Mouse (Mus musculus): Measurements from ENCODE around the gene Nfx1. TPM values are rescaled to one million over a fixed set of nuclear protein-coding genes. Genes with fewer than 3 reads are reported as not detected.
"Not testable (repeated sequence)": the region's sequence is repeated elsewhere in the genome, so short reads cannot be mapped to it uniquely, and the experiment has no call there.

Gene Nfx1
- polyA plus RNA-seq (2015; fragmentation: Nextera tagmentation; extraction: Ambion mirVana) = 82.3 and 90.2 TPM in 2 replicates

- no peaks in the 10 kb centered on the region for H3K27me3 ChIP-seq
- peak within 1 kb of the TSS; percentile 98 for H3K4me3 ChIP-seq (replicated peaks)
- peak within 1 kb of the TSS; percentile 92 for H3K27ac ChIP-seq (replicated peaks)
- WGBS = under 1% methylated on average over 78 of the region's 85 CpGs
- H3K4me1 ChIP-seq = peaks cover 21% of the 10 kb centered on the region
- ATAC-seq (ENCODE audit: insufficient number of reproducible peaks, low FRiP score, low TSS enrichment, low read depth) = peak; percentile 94
- peaks cover 21% of the 10 kb centered on the region for H3K36me3 ChIP-seq
- H3K4me2 ChIP-seq (replicated peaks) = peak within 1 kb of the TSS; percentile 65
- peak within 1 kb of the TSS; percentile 89 for H3K9ac ChIP-seq
- H3K9me3 ChIP-seq (replicated peaks) = no peaks in the 10 kb centered on the region
These were observed at the start of gene Nfx1 for GRCm38 (mm10) chr4:40970842-40971701. Gene Nfx1 (plus strand): TSS chr4:40970906.

- Histone ChIP-seq H3K4me2 (replicated peaks) (no peak overlapping the region), H3K9ac (no peak overlapping the region), H3K4me3 (replicated peaks) (no peak overlapping the region), H3K9me3 (replicated peaks) (no peaks in the 10 kb centered on the region), H3K4me1 (0 out of 2 replicates have a peak, but pooled peaks cover 3% of the 10 kb centered on the region), H3K36me3 (no peaks in the 10 kb centered on the region), H3K27ac (replicated peaks) (no peak overlapping the region), H3K27me3 (no peaks in the 10 kb centered on the region; the same call in 1 of the 2 replicates)
- no peak for ATAC-seq (ENCODE audit: insufficient number of reproducible peaks, low FRiP score, low TSS enrichment, low read depth)
- WGBS = 72% methylated on average over 3 of the region's 3 CpGs
These were observed 49.4 kb upstream of the Nfx1 start for GRCm38 (mm10) chr4:40921288-40921687.

- Histone ChIP-seq H3K27ac (replicated peaks) (no peak overlapping the region), H3K4me1 (0 out of 2 replicates have a peak, but pooled peaks cover 3% of the 10 kb centered on the region), H3K9me3 (replicated peaks) (no peaks in the 10 kb centered on the region), H3K9ac (no peak overlapping the region), H3K4me3 (replicated peaks) (no peak overlapping the region), H3K36me3 (no peaks in the 10 kb centered on the region), H3K27me3 (no peaks in the 10 kb centered on the region; the same call in 1 of the 2 replicates), H3K4me2 (replicated peaks) (no peak overlapping the region)
- WGBS = 66% methylated on average over 6 of the region's 6 CpGs
- ATAC-seq (ENCODE audit: insufficient number of reproducible peaks, low FRiP score, low TSS enrichment, low read depth) = no peak
These were observed 47.5 kb upstream of the Nfx1 start for GRCm38 (mm10) chr4:40923087-40923651.

- no peak for ATAC-seq (ENCODE audit: insufficient number of reproducible peaks, low FRiP score, low TSS enrichment, low read depth)
- H3K4me1 ChIP-seq = no peaks in the 10 kb centered on the region
- no peaks in the 10 kb centered on the region for H3K36me3 ChIP-seq
- WGBS = 45% methylated on average over 3 of the region's 3 CpGs
- H3K9ac ChIP-seq = no peak overlapping the region
- no peak overlapping the region for H3K4me2 ChIP-seq (replicated peaks)
- no peaks in the 10 kb centered on the region for H3K9me3 ChIP-seq (replicated peaks)
- H3K27ac ChIP-seq (replicated peaks) = no peak overlapping the region
- H3K27me3 ChIP-seq = no peaks in the 10 kb centered on the region; the same call in 1 of the 2 replicates
- H3K4me3 ChIP-seq (replicated peaks) = no peak overlapping the region
These were observed 45.1 kb upstream of the Nfx1 start for GRCm38 (mm10) chr4:40925568-40925967.

GRCm38 (mm10) chr4:40929046-40929445 is 41.7 kb upstream of the Nfx1 start:
- ATAC-seq (ENCODE audit: insufficient number of reproducible peaks, low FRiP score, low TSS enrichment, low read depth) = no peak
- 85% methylated on average over 7 of the region's 7 CpGs for WGBS

GRCm38 (mm10) chr4:40933694-40934093 is 37.0 kb upstream of the Nfx1 start:
- Histone ChIP-seq H3K27ac (replicated peaks) (no peak overlapping the region), H3K9ac (no peak overlapping the region), H3K27me3 (no peaks in the 10 kb centered on the region), H3K4me3 (replicated peaks) (no peak overlapping the region), H3K4me1 (no peaks in the 10 kb centered on the region), H3K4me2 (replicated peaks) (no peak overlapping the region), H3K9me3 (replicated peaks) (no peaks in the 10 kb centered on the region), H3K36me3 (peaks cover 59% of the 10 kb centered on the region)
- WGBS = 86% methylated on average over 5 of the region's 5 CpGs
- ATAC-seq (ENCODE audit: insufficient number of reproducible peaks, low FRiP score, low TSS enrichment, low read depth) = no peak

More at GRCm38 (mm10) chr4:40929046-40929445, 41.7 kb upstream of the Nfx1 start:
- no peaks in the 10 kb centered on the region for H3K4me1 ChIP-seq
- no peaks in the 10 kb centered on the region for H3K9me3 ChIP-seq (replicated peaks)
- no peak overlapping the region for H3K27ac ChIP-seq (replicated peaks)
- no peak overlapping the region for H3K9ac ChIP-seq
- peaks cover 20% of the 10 kb centered on the region; the same call in 1 of the 2 replicates for H3K36me3 ChIP-seq
- no peak overlapping the region for H3K4me2 ChIP-seq (replicated peaks)
- H3K27me3 ChIP-seq = no peaks in the 10 kb centered on the region
- H3K4me3 ChIP-seq (replicated peaks) = no peak overlapping the region

- H3K27me3 ChIP-seq; H3K9me3 ChIP-seq (replicated peaks); H3K4me1 ChIP-seq; H3K27ac ChIP-seq (replicated peaks); H3K4me3 ChIP-seq (replicated peaks); ATAC-seq (ENCODE audit: insufficient number of reproducible peaks, low FRiP score, low TSS enrichment, low read depth); H3K9ac ChIP-seq; H3K4me2 ChIP-seq (replicated peaks): not testable (repeated sequence)
- peaks cover 65% of the 10 kb centered on the region for H3K36me3 ChIP-seq
- 90% methylated on average over 3 of the region's 3 CpGs for WGBS
These were observed 36.3 kb upstream of the Nfx1 start for GRCm38 (mm10) chr4:40934369-40934768.

GRCm38 (mm10) chr4:40936175-40936839 is 34.4 kb upstream of the Nfx1 start:
- peak; percentile 74; the same call in 1 of the 2 replicates for ATAC-seq (ENCODE audit: insufficient number of reproducible peaks, low FRiP score, low TSS enrichment, low read depth)
- Histone ChIP-seq H3K27me3 (no peaks in the 10 kb centered on the region), H3K36me3 (peaks cover 84% of the 10 kb centered on the region), H3K4me1 (no peaks in the 10 kb centered on the region), H3K9ac (no peak overlapping the region), H3K4me2 (replicated peaks) (no peak overlapping the region), H3K9me3 (replicated peaks) (0 out of 2 replicates have a peak, but pooled peaks cover 3% of the 10 kb centered on the region), H3K27ac (replicated peaks) (no peak overlapping the region), H3K4me3 (replicated peaks) (no peak overlapping the region)
- WGBS = 84% methylated on average over 9 of the region's 9 CpGs

- Histone ChIP-seq H3K27me3 (no peaks in the 10 kb centered on the region), H3K4me3 (replicated peaks) (no peak overlapping the region), H3K27ac (replicated peaks) (no peak overlapping the region), H3K9me3 (replicated peaks) (0 out of 2 replicates have a peak, but pooled peaks cover 3% of the 10 kb centered on the region), H3K4me2 (replicated peaks) (no peak overlapping the region), H3K36me3 (peaks cover 90% of the 10 kb centered on the region), H3K4me1 (no peaks in the 10 kb centered on the region), H3K9ac (no peak overlapping the region)
- ATAC-seq (ENCODE audit: insufficient number of reproducible peaks, low FRiP score, low TSS enrichment, low read depth) = no peak
- 93% methylated on average over 5 of the region's 5 CpGs for WGBS
These were observed 31.9 kb upstream of the Nfx1 start for GRCm38 (mm10) chr4:40938793-40939192.

- no peaks in the 10 kb centered on the region for H3K27me3 ChIP-seq
- no peak overlapping the region for H3K27ac ChIP-seq (replicated peaks)
- H3K4me2 ChIP-seq (replicated peaks) = no peak overlapping the region
- no peak overlapping the region for H3K9ac ChIP-seq
- 0 out of 2 replicates have a peak, but pooled peaks cover 3% of the 10 kb centered on the region for H3K9me3 ChIP-seq (replicated peaks)
- 95% methylated on average over 5 of the region's 5 CpGs for WGBS
- H3K4me3 ChIP-seq (replicated peaks) = no peak overlapping the region
- peaks cover 60% of the 10 kb centered on the region for H3K36me3 ChIP-seq
- ATAC-seq (ENCODE audit: insufficient number of reproducible peaks, low FRiP score, low TSS enrichment, low read depth) = no peak
- peaks cover 11% of the 10 kb centered on the region for H3K4me1 ChIP-seq
These were observed 27.1 kb upstream of the Nfx1 start for GRCm38 (mm10) chr4:40943651-40944050.

All from embryonic facial prominence, embryonic 15.5 days (tissue).